Mouse (Mus musculus): ENCODE data around the gene Ap2a1. TPM values are rescaled to one million over a fixed set of nuclear protein-coding genes. Genes with fewer than 3 reads are reported as not detected.

Gene Ap2a1
- polyA plus RNA-seq, 1 experiment, result 69.9 TPM

DNA sequence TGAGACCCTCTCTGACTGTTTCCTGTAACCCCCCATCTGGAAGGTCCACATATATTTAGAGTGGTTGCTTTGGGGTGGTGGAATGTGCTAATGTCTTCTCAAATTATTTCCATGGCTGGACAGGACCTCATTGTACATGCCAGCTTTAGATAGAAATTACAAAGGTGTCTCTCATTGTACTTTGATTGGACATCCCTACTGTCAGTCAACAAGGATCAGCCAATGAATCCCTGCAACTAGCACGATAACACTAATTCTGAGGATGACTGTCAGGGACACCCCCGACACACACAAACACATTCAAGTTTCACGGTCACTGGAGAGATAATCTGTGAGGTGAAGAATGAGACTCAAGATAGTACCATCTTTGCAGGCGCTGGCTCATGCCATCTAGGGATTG lies 9.4 kb upstream of the Ap2a1 start:
- no peaks in the 10 kb centered on the region for H3K27me3 ChIP-seq (ENCODE audit: control insufficient read depth, insufficient read depth, low read length)
- H3K4me1 ChIP-seq (ENCODE audit: control insufficient read depth, insufficient read depth, insufficient read length), result no peaks in the 10 kb centered on the region
- WGBS, result 86% methylated on average over 4 of the region's 4 CpGs
- no peak for DNase-seq (ENCODE audit: low read depth in 1 of 2, low spot score in 2 of 2)
- no peak overlapping the region for H3K27ac ChIP-seq (ENCODE audit: insufficient read depth, low read length)
- TF ChIP-seq CTCF (IDR thresholded peaks at IDR 0.05; ENCODE audit: extremely low read depth, insufficient read depth, insufficient read length, insufficient replicate concordance), result no peak
- no peak for TF ChIP-seq POLR2A (IDR thresholded peaks at IDR 0.05; ENCODE audit: low read depth, low read length)
- no peak overlapping the region for H3K4me3 ChIP-seq (ENCODE audit: extremely low read depth, insufficient read depth, insufficient read length)
- no peaks in the 10 kb centered on the region for H3K36me3 ChIP-seq (ENCODE audit: control insufficient read depth, insufficient read depth, low read length)

DNA sequence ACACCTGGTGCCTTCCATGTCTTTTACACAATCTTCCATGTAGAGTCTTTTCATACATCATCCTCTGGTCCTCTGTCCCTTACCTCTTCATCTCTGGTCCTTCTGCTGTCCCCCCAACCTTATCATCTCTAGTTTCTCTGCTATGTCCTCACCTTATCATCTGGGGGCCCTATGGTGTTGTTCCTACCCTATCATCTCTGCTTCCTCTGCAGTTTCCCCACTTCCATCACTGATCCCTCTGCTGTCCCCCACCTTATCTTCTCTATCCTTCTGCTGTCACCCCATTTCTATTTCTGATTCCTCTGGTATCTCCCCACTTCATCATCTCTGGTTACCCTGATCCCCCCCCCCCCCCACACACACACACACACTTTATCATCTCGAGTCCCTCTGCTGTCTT lies 726 bp downstream of the Ap2a1 start:
- Histone ChIP-seq H3K27me3 (ENCODE audit: control insufficient read depth, insufficient read depth, low read length) (no peaks in the 10 kb centered on the region), H3K4me3 (ENCODE audit: extremely low read depth, insufficient read depth, insufficient read length) (peak overlapping the region; percentile 88; the same call in 1 of the 2 replicates), H3K4me1 (ENCODE audit: control insufficient read depth, insufficient read depth, insufficient read length) (peaks cover 3% of the 10 kb centered on the region; the same call in 1 of the 2 replicates), H3K36me3 (ENCODE audit: control insufficient read depth, insufficient read depth, low read length) (0 out of 2 replicates have a peak, but pooled peaks cover 2% of the 10 kb centered on the region), H3K27ac (ENCODE audit: insufficient read depth, low read length) (peak overlapping the region; percentile 69; the same call in 1 of the 2 replicates)
- no peak for TF ChIP-seq CTCF (IDR thresholded peaks at IDR 0.05; ENCODE audit: extremely low read depth, insufficient read depth, insufficient read length, insufficient replicate concordance)
- TF ChIP-seq POLR2A (IDR thresholded peaks at IDR 0.05; ENCODE audit: low read depth, low read length), result no peak
- 0% methylated on average over 1 of the region's 1 CpGs for WGBS
- DNase-seq (ENCODE audit: low read depth in 1 of 2, low spot score in 2 of 2), result no peak

DNA sequence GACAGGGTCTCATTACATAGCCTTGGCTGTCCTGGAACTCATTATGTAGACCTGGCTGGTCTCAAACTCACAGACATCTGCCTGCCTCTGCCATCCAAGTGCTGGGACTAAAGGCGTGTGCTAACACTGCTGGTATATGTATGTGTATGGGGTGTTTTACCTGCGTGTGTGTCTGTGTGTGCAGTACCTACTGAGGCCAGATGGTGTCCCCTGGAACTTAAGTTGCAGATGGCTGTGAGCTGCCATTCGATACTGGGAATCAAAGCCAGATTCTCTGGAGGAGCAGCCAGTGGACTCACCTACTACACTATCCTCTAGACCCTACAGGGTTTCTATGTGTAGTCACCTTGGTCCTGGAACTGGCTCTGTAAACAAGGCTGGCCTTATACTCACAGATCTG lies 3.8 kb downstream of the Ap2a1 start:
- H3K27ac ChIP-seq (ENCODE audit: insufficient read depth, low read length), result no peak overlapping the region
- no peaks in the 10 kb centered on the region for H3K27me3 ChIP-seq (ENCODE audit: control insufficient read depth, insufficient read depth, low read length)
- TF ChIP-seq CTCF (IDR thresholded peaks at IDR 0.05; ENCODE audit: extremely low read depth, insufficient read depth, insufficient read length, insufficient replicate concordance) (no peak; the same call in 1 of the 2 replicates), POLR2A (IDR thresholded peaks at IDR 0.05; ENCODE audit: low read depth, low read length) (no peak)
- H3K36me3 ChIP-seq (ENCODE audit: control insufficient read depth, insufficient read depth, low read length), result peaks cover 11% of the 10 kb centered on the region; the same call in 1 of the 2 replicates
- peak in 1 of 2 experiments; percentile 13 for DNase-seq (ENCODE audit: low read depth in 1 of 2, low spot score in 2 of 2)
- no peak overlapping the region for H3K4me3 ChIP-seq (ENCODE audit: extremely low read depth, insufficient read depth, insufficient read length)
- WGBS, result 85% methylated on average over 3 of the region's 3 CpGs
- peaks cover 3% of the 10 kb centered on the region; the same call in 1 of the 2 replicates for H3K4me1 ChIP-seq (ENCODE audit: control insufficient read depth, insufficient read depth, insufficient read length)

DNA sequence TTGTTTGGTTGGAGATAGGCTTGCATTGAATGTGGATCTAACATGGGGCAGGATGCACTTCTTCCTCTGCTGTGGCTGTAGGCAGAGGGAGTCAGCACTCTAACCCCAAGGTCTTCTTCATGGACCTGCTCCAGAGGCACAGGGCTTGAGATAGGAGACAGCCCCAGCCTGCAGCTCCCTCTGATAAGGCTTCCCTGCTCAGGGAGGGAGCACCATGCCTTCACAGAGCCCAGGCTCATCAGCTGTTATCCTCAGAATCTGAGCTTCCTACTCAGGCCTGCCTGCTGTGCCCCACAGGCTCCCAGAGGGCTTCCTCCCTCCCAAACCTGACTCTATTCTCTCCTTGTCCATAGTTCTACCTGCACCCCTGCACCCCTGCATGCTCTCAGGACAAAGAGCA lies 6.8 kb downstream of the Ap2a1 start:
- DNase-seq (ENCODE audit: low read depth in 1 of 2, low spot score in 2 of 2), result no peak
- Histone ChIP-seq H3K27ac (ENCODE audit: insufficient read depth, low read length) (no peak overlapping the region; the same call in 1 of the 2 replicates), H3K27me3 (ENCODE audit: control insufficient read depth, insufficient read depth, low read length) (no peaks in the 10 kb centered on the region), H3K36me3 (ENCODE audit: control insufficient read depth, insufficient read depth, low read length) (peaks cover 11% of the 10 kb centered on the region; the same call in 1 of the 2 replicates), H3K4me3 (ENCODE audit: extremely low read depth, insufficient read depth, insufficient read length) (no peak overlapping the region), H3K4me1 (ENCODE audit: control insufficient read depth, insufficient read depth, insufficient read length) (0 out of 2 replicates have a peak, but pooled peaks cover 2% of the 10 kb centered on the region)
- no peak for TF ChIP-seq POLR2A (IDR thresholded peaks at IDR 0.05; ENCODE audit: low read depth, low read length)
- TF ChIP-seq CTCF (IDR thresholded peaks at IDR 0.05; ENCODE audit: extremely low read depth, insufficient read depth, insufficient read length, insufficient replicate concordance), result no peak

DNA sequence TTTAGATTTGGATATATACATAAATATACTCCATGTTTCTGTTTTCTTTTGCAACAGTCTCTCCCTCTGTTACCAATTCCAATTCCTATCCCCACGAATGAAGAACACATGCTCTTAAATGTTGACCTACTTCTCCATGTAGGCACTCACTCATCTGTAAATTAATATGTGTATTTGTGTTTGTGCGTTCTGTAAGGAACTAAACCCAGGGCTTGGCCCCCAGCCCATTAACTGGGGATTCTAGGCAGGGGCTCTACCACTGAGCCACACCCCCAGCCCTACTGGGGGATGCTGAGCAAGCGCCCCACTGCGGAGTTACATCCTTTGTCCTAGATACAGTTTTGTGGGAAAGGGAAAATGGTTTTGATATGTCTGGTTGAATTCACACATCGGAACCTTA lies 10.2 kb downstream of the Ap2a1 start:
- Histone ChIP-seq H3K27ac (ENCODE audit: insufficient read depth, low read length) (no peak overlapping the region), H3K4me3 (ENCODE audit: extremely low read depth, insufficient read depth, insufficient read length) (no peak overlapping the region), H3K4me1 (ENCODE audit: control insufficient read depth, insufficient read depth, insufficient read length) (no peaks in the 10 kb centered on the region), H3K36me3 (ENCODE audit: control insufficient read depth, insufficient read depth, low read length) (peaks cover 17% of the 10 kb centered on the region), H3K27me3 (ENCODE audit: control insufficient read depth, insufficient read depth, low read length) (no peaks in the 10 kb centered on the region)
- TF ChIP-seq CTCF (IDR thresholded peaks at IDR 0.05; ENCODE audit: extremely low read depth, insufficient read depth, insufficient read length, insufficient replicate concordance), result no peak
- no peak for TF ChIP-seq POLR2A (IDR thresholded peaks at IDR 0.05; ENCODE audit: low read depth, low read length)
- 95% methylated on average over 5 of the region's 5 CpGs for WGBS
- no peak for DNase-seq (ENCODE audit: low read depth in 1 of 2, low spot score in 2 of 2)

DNA sequence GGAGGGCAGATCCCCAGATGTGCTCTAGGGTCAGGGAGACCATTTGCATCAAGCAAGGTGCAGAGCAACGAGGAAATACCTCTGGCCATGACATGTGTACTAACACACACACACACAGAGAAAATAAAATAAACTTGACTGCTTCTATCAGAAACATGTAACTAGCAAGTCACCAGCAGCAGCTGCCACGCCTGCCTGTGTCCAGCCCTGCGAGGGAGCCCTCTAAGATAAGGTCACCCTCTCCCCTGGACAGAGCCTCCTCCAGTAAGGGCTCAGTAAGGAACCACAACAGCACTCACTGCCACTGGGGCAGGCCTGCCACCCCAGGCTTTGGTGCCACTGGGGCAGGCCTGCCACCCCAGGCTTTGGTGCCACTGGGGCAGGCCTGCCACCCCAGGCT lies 11.1 kb downstream of the Ap2a1 start:
- Histone ChIP-seq H3K4me3 (ENCODE audit: extremely low read depth, insufficient read depth, insufficient read length) (no peak overlapping the region), H3K27me3 (ENCODE audit: control insufficient read depth, insufficient read depth, low read length) (no peaks in the 10 kb centered on the region), H3K36me3 (ENCODE audit: control insufficient read depth, insufficient read depth, low read length) (peaks cover 19% of the 10 kb centered on the region), H3K4me1 (ENCODE audit: control insufficient read depth, insufficient read depth, insufficient read length) (no peaks in the 10 kb centered on the region), H3K27ac (ENCODE audit: insufficient read depth, low read length) (no peak overlapping the region)
- WGBS, result 84% methylated on average over 3 of the region's 3 CpGs
- TF ChIP-seq CTCF (IDR thresholded peaks at IDR 0.05; ENCODE audit: extremely low read depth, insufficient read depth, insufficient read length, insufficient replicate concordance), result no peak
- DNase-seq (ENCODE audit: low read depth in 1 of 2, low spot score in 2 of 2), result no peak

DNA sequence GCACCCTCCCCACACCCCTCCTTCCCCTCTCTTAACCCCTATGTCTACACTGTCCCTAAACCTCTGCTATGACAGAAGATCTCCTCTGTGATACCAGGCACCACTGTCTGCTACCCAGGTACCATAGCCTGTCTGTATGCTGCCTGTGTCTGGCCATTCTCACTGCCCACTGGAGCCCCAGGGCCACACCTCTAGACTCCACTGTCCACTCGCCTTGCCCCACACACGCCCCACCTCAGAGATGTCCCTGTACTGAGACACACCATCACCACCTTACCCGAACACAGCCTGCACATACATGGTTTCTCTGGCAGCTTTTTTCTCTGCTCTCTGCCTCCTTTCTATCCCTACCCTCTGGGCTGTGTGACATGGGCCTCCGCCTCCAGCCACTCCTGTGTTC lies 12.4 kb downstream of the Ap2a1 start:
- Histone ChIP-seq H3K36me3 (ENCODE audit: control insufficient read depth, insufficient read depth, low read length) (peaks cover 10% of the 10 kb centered on the region), H3K27ac (ENCODE audit: insufficient read depth, low read length) (no peak overlapping the region), H3K4me1 (ENCODE audit: control insufficient read depth, insufficient read depth, insufficient read length) (no peaks in the 10 kb centered on the region), H3K4me3 (ENCODE audit: extremely low read depth, insufficient read depth, insufficient read length) (no peak overlapping the region), H3K27me3 (ENCODE audit: control insufficient read depth, insufficient read depth, low read length) (no peaks in the 10 kb centered on the region)
- 95% methylated on average over 4 of the region's 4 CpGs for WGBS
- no peak for TF ChIP-seq POLR2A (IDR thresholded peaks at IDR 0.05; ENCODE audit: low read depth, low read length)
- no peak for DNase-seq (ENCODE audit: low read depth in 1 of 2, low spot score in 2 of 2)
